Mouse (Mus musculus): ENCODE measurements around the gene Galnt14.

The Galnt14 gene

GRCm38 (mm10) chr17:73710042-73710911 lies at the start of gene Galnt14:
TSS of gene Galnt14 (minus strand) at chr17:73710453.
- in situ Hi-C loops (cut with MboI; ENCODE audit: low sequenced_read_pairs), result no loop called here

DNA sequence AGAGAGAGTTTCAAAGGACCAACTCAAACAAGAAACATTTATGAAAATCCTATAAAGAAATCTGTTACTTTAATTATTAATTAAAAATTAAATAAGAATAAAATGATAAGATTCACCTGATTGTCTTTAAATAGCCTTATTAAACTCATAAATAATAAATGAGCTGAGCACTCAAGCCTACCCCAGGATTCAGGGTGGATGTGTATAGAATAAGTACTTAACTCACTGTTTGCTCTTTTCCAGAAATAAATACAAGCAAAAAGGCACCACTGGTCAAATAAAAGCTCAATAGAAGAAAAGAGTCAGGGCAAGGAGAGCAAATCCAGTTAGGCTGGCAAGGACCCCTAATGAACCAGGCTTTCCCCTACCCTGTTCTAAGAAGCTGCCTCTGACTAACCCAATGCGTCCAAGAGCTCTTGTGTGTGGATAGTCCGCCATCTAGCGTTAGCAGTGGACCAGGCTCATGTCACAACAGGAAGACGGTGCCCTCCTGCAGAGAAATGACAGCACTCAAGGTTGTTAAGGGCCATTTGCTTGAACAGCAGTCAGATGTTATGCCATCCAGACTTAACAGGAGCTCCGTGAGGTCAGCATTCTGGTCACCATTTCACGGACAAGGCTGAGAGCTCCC lies 33.5 kb upstream of the Galnt14 start:
- in situ Hi-C loops (cut with MboI; ENCODE audit: low sequenced_read_pairs), result loop anchor here (25.0 kb wide), 1 partner anchor 881 kb away; no protein-coding TSS in a partner anchor

DNA sequence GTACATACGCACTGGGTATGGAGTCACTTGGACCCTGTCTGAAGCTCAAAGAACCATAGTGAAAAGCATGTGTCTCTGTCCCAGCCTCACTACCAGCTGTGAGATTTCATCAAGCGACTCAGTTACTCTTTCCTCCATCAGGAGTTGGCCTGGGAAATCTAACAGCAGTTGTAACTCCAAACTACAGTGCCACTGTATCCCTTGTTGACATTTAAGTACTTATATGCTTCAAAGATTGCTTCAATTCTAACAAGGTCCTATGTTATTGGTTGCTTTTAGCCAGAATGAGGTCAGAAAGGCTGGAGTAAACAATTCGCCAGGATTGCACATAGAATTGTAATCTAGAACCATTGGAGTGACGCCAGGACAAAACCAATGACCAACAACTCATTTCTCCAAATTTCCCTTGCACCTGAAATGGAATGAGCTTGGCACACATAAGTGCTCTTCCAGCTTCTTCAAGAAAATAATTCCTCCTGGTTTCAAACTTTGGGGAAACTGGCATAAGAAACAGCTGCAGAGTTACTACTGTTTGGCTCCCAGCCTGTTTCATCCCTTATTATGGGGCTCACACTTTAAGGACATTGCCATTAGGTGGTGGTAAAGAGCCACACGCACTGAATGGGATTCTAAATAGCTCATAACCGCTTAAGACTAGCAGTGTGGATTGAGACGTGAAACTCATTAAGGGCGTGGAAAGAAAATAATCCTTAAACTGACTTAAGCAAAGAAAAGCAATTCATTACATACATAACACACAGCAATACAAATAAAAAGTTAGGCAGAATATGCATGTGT lies 13.8 kb upstream of the Galnt14 start:
- in situ Hi-C loops (cut with MboI; ENCODE audit: low sequenced_read_pairs), result no loop called here

DNA sequence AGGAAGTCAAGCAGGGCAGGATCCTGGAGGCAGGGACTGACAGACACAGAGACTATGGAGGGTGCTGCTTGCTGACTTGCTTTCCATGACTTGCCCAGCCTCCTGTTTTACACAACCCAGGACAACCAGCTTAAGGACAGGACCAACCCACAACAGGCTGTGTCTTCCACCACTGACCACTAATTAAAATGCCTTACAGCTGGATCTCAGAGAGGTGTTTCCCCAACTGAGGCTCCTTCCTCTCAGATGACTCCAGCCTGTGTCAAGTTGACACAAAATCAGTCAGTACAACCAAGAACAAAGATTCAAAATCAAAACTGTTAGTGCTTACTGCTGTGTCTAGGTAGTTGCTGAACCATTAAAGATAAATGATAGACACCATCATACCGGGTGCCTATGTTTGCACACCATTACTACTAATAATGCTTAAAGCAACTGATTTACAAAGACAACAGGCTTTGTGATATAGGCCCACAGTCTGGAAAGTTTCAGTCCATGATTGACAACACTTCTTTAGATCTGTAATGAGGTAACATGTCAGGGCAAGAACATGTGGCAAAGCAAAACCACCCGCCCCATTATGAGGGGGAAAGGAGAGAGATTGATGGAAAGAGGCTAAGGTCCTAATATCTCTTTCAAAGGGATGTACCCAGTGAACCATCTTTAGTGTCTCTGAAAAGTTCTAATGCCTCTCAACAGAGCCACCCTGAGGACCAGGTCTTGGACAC lies 8.9 kb upstream of the Galnt14 start:
- in situ Hi-C loops (cut with MboI; ENCODE audit: low sequenced_read_pairs), result no loop called here

GRCm38 (mm10) chr17:73716684-73717083 lies 6.4 kb upstream of the Galnt14 start:
- in situ Hi-C loops (cut with MboI; ENCODE audit: low sequenced_read_pairs), result no loop called here

DNA sequence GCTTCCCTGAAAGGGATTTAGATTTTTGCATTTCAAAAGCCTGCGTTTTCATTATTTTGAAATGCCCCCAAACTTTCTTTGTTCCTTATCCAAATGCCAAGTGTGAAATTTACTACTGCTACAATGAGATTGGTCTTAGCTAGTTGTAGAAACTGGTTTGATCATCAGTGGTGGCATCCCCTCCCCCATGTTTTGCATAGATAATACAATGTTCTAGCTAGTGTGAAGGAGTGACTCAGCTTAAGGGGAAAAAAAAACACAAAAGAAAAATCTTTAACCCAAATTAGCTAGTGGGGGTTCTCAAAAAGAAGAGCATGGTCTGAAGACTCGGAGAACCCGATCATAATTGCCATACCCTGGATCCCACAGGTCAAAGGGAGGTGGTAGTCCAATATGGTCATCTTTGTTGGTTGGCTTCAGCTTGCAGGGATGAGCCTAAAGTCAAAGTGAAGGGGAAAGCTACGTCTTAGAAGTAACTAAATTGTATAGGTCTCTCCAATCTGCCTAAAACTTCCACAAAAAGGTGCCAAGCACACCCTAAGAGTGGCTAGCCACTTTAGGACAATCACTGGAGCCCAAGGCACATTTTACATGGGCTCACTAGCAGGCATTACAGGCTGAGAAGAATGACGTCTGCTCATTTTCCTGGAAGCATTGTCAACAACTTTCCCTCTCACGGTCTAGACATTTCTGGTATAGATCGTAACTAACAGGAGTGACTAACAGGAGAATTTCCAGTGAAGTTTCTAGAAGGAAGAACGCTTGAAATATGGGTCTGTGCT lies 4.4 kb upstream of the Galnt14 start:
- in situ Hi-C loops (cut with MboI; ENCODE audit: low sequenced_read_pairs), result no loop called here

GRCm38 (mm10) chr17:73713347-73713746 lies 3.1 kb upstream of the Galnt14 start:
- in situ Hi-C loops (cut with MboI; ENCODE audit: low sequenced_read_pairs), result no loop called here

DNA sequence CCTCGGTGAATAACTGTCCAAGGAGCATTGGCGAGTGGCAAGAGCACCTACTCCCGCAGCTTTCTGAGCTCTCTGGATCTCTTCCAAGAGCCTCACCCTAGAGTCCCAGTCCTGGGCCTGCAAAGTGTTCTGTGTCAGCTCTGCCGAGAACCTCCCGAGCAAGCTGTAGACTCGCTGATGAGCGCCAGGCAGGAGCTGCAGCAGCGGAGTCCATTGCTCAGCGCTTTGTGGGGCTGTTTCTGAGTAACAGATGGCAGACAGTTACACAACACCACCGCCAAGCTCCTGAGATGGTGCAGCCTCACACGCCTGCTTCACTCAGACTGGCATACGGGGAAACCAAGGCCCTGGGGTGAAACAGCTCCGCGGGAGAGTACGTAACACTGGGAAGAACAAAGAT lies 1.7 kb upstream of the Galnt14 start:
- in situ Hi-C loops (cut with MboI; ENCODE audit: low sequenced_read_pairs), result no loop called here

DNA sequence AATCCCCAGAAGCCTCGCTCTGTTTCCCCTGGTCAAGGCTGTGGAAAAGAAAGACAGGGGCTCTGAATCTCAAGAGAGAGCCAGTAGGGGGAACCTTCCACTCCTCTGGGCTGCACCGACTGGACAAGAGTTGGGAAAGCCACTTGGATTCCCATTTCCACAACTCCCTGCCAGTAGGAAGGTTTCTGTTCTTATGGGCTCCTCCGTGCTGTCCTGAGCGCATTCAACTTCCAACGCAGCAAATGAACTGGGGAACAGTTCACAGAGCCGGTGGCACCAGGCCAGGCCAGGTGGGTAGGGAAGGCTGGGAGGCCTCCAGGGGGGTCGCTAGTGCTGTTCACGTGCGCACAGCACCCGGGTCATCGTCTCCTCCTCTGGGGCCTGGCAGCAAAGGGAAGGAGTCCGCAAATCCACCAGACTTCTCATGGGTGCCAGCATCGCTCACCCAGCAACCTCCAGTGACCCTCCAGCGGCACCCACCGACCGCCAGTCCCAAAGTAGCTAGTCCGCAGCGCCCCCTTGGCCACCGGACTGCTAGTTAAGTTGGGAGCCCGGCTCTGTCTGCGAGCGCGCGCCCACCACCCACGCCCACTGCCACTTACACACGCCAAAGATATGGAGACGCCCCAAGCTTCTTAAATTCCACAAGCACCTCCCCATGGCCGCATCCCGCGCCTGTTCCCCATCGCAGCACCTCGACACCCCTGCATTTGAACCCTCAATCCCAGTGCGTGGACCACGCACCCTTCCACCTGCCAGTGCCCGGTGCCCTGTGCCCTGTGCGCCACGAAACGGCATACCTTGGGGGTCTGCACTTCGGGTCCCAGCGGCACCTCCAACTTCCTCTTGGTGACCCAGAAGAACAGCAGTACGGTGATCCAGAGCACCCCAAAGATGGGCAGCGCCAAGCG lies 867 bp downstream of the Galnt14 start:
- in situ Hi-C loops (cut with MboI; ENCODE audit: low sequenced_read_pairs), result no loop called here

DNA sequence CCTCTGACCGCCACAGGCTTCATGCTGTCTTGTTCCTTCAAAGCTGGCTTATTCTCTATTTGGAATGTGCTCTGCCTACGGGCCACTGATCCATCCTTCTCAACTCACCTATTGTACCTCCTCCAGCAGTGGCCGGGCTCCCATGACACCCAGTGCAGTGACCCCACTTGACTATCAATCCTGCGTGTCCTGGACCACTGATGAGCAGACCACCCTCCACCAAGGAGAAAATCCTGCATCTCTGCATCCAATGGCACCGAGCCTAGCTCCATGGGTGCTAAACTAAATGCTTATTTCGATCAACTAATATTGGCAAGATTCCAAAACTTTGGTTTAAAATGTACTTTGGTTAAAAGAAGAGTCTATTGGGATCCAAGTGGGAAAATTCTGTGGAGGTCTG lies 1.8 kb downstream of the Galnt14 start:
- in situ Hi-C loops (cut with MboI; ENCODE audit: low sequenced_read_pairs), result no loop called here

- in situ Hi-C loops (cut with MboI; ENCODE audit: low sequenced_read_pairs), result no loop called here
These were observed 6.7 kb downstream of the Galnt14 start for GRCm38 (mm10) chr17:73703571-73703970.

DNA sequence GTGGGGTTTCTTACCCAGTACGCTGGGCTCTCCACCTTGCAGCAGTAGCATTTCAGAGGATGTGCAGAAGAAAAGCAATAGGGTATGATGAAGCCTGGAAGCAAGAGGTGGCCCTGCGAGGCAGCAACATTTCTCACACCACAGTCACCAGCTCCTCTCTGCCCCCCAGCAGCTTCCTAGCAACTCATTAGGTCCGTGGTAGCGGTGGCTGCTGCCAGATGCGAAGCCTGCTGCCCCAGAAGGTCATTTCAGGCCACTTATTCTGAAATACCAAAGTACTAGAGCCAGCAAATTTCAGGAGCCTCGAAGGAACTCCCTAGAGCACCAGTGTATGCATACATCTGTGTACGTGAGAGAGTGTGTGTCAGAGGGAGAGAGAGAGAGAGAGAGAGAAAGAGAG lies 9.2 kb downstream of the Galnt14 start:
- in situ Hi-C loops (cut with MboI; ENCODE audit: low sequenced_read_pairs), result no loop called here

- in situ Hi-C loops (cut with MboI; ENCODE audit: low sequenced_read_pairs), result no loop called here
These were observed 10.4 kb downstream of the Galnt14 start for GRCm38 (mm10) chr17:73699881-73700280.

DNA sequence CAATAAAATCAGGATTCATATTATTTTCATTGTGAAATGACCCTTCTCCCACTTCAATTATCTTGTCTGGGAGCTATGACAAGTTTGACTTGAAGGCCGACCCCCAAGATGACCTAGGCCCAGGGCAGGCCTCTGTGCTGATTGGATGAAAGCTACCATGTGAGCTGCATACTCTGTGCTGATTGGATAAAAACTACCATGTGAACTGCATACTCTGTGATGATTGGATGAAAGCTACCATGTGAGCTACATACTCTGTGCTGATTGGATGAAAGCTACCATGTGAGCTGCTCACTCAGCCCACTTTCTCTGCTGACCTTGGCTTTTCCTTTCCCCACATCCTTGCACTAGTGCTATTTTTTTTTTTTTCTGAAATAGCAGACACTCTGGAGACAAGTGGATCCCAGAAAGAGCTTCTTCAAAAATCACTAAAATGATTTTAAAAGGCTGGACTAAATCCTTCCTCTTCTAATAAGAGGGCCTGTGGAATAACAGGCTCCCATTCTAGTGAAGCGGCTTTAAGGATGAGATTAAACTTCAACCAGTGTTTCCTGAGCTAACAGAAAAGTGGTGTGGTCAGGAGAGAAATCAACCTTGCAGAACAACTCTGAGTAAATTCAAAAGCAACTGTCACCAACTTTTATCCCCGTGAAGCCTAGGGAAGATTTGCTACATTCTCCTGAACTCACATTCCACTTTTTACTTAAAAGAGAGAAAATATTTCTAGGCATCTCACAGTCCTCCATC lies 15.9 kb downstream of the Galnt14 start:
- in situ Hi-C loops (cut with MboI; ENCODE audit: low sequenced_read_pairs), result no loop called here

GRCm38 (mm10) chr17:73688261-73688660 lies 22.0 kb downstream of the Galnt14 start:
- in situ Hi-C loops (cut with MboI; ENCODE audit: low sequenced_read_pairs), result no loop called here

- in situ Hi-C loops (cut with MboI; ENCODE audit: low sequenced_read_pairs), result no loop called here
These were observed 24.0 kb downstream of the Galnt14 start for GRCm38 (mm10) chr17:73686292-73686691.

DNA sequence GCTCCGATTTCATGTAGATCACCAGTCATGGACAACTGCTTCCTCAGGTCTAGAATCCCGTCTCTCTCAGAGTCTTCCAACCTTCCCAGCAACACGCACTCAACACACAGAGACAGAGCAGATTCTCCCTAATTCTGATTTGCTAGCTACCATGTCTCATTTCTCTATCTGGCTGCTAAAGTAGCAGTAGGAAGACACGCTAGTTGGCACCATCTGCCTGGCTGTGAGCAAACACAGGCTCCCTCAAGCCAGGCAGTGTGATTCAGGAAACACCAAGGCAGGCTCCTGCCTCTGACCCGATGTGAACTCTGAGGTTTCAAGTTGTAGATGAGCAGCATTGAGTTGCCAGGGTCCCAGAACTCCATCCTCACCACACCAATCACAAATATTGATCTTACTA lies 25.5 kb downstream of the Galnt14 start:
- in situ Hi-C loops (cut with MboI; ENCODE audit: low sequenced_read_pairs), result no loop called here

GRCm38 (mm10) chr17:73671921-73672320 lies 38.3 kb downstream of the Galnt14 start:
- in situ Hi-C loops (cut with MboI; ENCODE audit: low sequenced_read_pairs), result no loop called here
